Mouse (Mus musculus) lung, embryonic 16.5 days (tissue): ENCODE measurements around the gene Cped1. TPM values are rescaled to one million over a fixed set of nuclear protein-coding genes. Genes with fewer than 3 reads are reported as not detected.
A peak's percentile ranks its signal among the peaks of the same experiment; 100 is the strongest.

Source experiments
- ATAC-seq: fragments of 200-750 bp; cut with Nextera tagmentation; 2 replicates; pipeline ENCODE4 v1.8.0; 2017; ENCODE audit warnings: low read depth, mild to moderate bottlenecking, moderate library complexity
- H3K27ac ChIP-seq: fragments of 300-500 bp; sonication (generic); 2 replicates; pipeline ENCODE4 v1.5.1; 2014; ENCODE audit warnings: mild to moderate bottlenecking, control low read depth, low read length
- H3K27me3 ChIP-seq: fragments of 300-500 bp; sonication (generic); 2 replicates; pipeline ENCODE4 v1.6.1; 2014; ENCODE audit warnings: low read depth, low read length, mixed read lengths; ENCODE audit not compliant: control insufficient read depth, insufficient read depth
- H3K36me3 ChIP-seq: fragments of 300-500 bp; sonication (generic); 2 replicates; pipeline ENCODE4 v1.6.1; 2014; ENCODE audit warnings: low read length; ENCODE audit not compliant: control insufficient read depth, insufficient read depth
- H3K4me1 ChIP-seq: fragments of 300-500 bp; sonication (generic); replicated peaks from 2 replicates; pipeline ENCODE4 v1.6.1; 2014; ENCODE audit warnings: low read length, mixed read lengths; ENCODE audit not compliant: control insufficient read depth, insufficient read depth
- H3K4me2 ChIP-seq: fragments of 300-500 bp; sonication (generic); 2 replicates; pipeline ENCODE4 v1.6.1; 2014; ENCODE audit warnings: low read depth, low read length, control low read depth
- H3K4me3 ChIP-seq: fragments of 300-500 bp; sonication (generic); 2 replicates; pipeline ENCODE4 v1.5.1; 2014; ENCODE audit warnings: mild to moderate bottlenecking, low read length, control low read depth
- H3K9ac ChIP-seq: fragments of 300-500 bp; sonication (generic); 2 replicates; pipeline ENCODE4 v1.6.1; 2014; ENCODE audit warnings: low read length, control low read depth
- H3K9me3 ChIP-seq: fragments of 300-500 bp; sonication (generic); 2 replicates; pipeline ENCODE4 v1.6.1; 2016; ENCODE audit warnings: low read length; ENCODE audit not compliant: control insufficient read depth
- WGBS: fragments of 180-500 bp; shearing (Covaris S2); extraction: QIAGEN DNeasy Blood & Tissue Kit; methylation state at CpG from one replicate; pipeline ENCODE4 v1.1.7; 2014; 5-methylcytosine and 5-hydroxymethylcytosine counted together
- polyA plus RNA-seq: library from polyadenylated mRNA; unstranded; fragments of >200 nt; fragmentation: Nextera tagmentation; extraction: Ambion mirVana; gene quantifications from 2 replicates; pipeline ENCODE4 v1.2.1, GENCODE M21; 2015

The Cped1 gene
- polyA plus RNA-seq, 1 experiment from 2014 or later: 21.9 TPM

GRCm38 (mm10) chr6:22003959-22004543 is 18.3 kb downstream of the Cped1 start:
- H3K27ac ChIP-seq: peak overlapping the region; percentile 84
- no peaks in the 10 kb centered on the region for H3K36me3 ChIP-seq
- WGBS: 56% methylated on average over 10 of the region's 10 CpGs
- H3K4me1 ChIP-seq: peaks cover 22% of the 10 kb centered on the region
- no peak overlapping the region for H3K9ac ChIP-seq
- no peaks in the 10 kb centered on the region for H3K9me3 ChIP-seq
- H3K4me2 ChIP-seq: peak overlapping the region; percentile 31; the same call in 1 of the 2 replicates
- peak; percentile 57 for ATAC-seq
- H3K27me3 ChIP-seq: no peaks in the 10 kb centered on the region
- H3K4me3 ChIP-seq: no peak overlapping the region

- WGBS: 90% methylated on average over 7 of the region's 7 CpGs
- H3K4me3 ChIP-seq: no peak overlapping the region
- no peak overlapping the region for H3K27ac ChIP-seq
- no peak overlapping the region for H3K4me2 ChIP-seq
- ATAC-seq: no peak
- no peaks in the 10 kb centered on the region for H3K9me3 ChIP-seq
- peaks cover 4% of the 10 kb centered on the region for H3K4me1 ChIP-seq
- H3K27me3 ChIP-seq: no peaks in the 10 kb centered on the region
- H3K9ac ChIP-seq: no peak overlapping the region
- H3K36me3 ChIP-seq: no peaks in the 10 kb centered on the region
Measured at GRCm38 (mm10) chr6:22008346-22008745, 22.6 kb downstream of the Cped1 start.

GRCm38 (mm10) chr6:22010258-22010657 is 24.5 kb downstream of the Cped1 start:
- Histone ChIP-seq H3K27me3 (no peaks in the 10 kb centered on the region), H3K36me3 (no peaks in the 10 kb centered on the region), H3K9me3 (no peaks in the 10 kb centered on the region), H3K4me3 (no peak overlapping the region), H3K9ac (no peak overlapping the region), H3K27ac (no peak overlapping the region), H3K4me2 (no peak overlapping the region), H3K4me1 (peaks cover 4% of the 10 kb centered on the region)
- ATAC-seq: no peak
- WGBS: 79% methylated on average over 12 of the region's 12 CpGs

DNA sequence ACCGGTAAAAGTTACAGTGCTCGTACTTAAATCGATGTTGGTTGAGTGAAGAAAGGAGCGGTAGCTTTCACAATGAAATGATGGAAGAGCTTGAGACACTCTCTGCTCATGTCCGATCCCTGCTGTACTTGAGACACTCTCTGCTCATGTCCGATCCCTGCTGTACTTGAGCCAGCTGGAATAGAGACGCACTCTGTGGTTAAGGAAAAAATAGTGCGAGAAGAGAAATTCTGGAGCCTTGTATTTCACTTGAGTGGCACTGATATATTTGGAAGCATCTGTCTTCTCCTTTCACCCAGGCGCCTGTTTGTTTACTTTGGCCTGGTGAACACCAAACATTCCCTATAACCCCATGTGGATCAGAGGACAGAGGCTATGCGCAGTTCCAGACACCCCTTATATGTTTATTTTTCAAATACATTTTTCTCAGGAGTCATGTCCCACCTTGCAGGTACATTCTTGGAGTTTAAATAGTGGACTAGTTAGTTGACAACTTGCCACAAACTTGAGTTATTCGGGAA is 25.1 kb downstream of the Cped1 start:
- no peaks in the 10 kb centered on the region for H3K9me3 ChIP-seq
- no peak overlapping the region for H3K9ac ChIP-seq
- H3K4me2 ChIP-seq: no peak overlapping the region
- H3K4me3 ChIP-seq: no peak overlapping the region
- WGBS: 60% methylated on average over 11 of the region's 11 CpGs
- H3K27ac ChIP-seq: no peak overlapping the region
- peak; percentile 77 for ATAC-seq
- no peaks in the 10 kb centered on the region for H3K36me3 ChIP-seq
- H3K4me1 ChIP-seq: peaks cover 4% of the 10 kb centered on the region
- no peaks in the 10 kb centered on the region for H3K27me3 ChIP-seq

- Histone ChIP-seq H3K4me1 (peaks cover 4% of the 10 kb centered on the region), H3K27ac (no peak overlapping the region), H3K4me2 (no peak overlapping the region), H3K9ac (no peak overlapping the region), H3K9me3 (no peaks in the 10 kb centered on the region), H3K36me3 (peaks cover 2% of the 10 kb centered on the region; the same call in 1 of the 2 replicates), H3K4me3 (no peak overlapping the region), H3K27me3 (no peaks in the 10 kb centered on the region)
- WGBS: 40% methylated on average over 2 of the region's 2 CpGs
- ATAC-seq: peak; percentile 63
Measured at GRCm38 (mm10) chr6:22011546-22011945, 25.8 kb downstream of the Cped1 start.

GRCm38 (mm10) chr6:22012099-22012498 is 26.4 kb downstream of the Cped1 start:
- no peak for ATAC-seq
- no peaks in the 10 kb centered on the region for H3K9me3 ChIP-seq
- WGBS: 53% methylated on average over 5 of the region's 5 CpGs
- H3K36me3 ChIP-seq: peaks cover 2% of the 10 kb centered on the region; the same call in 1 of the 2 replicates
- H3K27ac ChIP-seq: no peak overlapping the region
- no peaks in the 10 kb centered on the region for H3K27me3 ChIP-seq
- H3K4me3 ChIP-seq: no peak overlapping the region
- no peak overlapping the region for H3K4me2 ChIP-seq
- H3K9ac ChIP-seq: no peak overlapping the region
- H3K4me1 ChIP-seq: peaks cover 4% of the 10 kb centered on the region

- Histone ChIP-seq H3K4me1 (peaks cover 4% of the 10 kb centered on the region), H3K27me3 (no peaks in the 10 kb centered on the region), H3K4me3 (no peak overlapping the region), H3K4me2 (no peak overlapping the region), H3K36me3 (peaks cover 2% of the 10 kb centered on the region; the same call in 1 of the 2 replicates), H3K9me3 (no peaks in the 10 kb centered on the region), H3K27ac (no peak overlapping the region), H3K9ac (no peak overlapping the region)
- no peak for ATAC-seq
- 73% methylated on average over 5 of the region's 5 CpGs for WGBS
Measured at GRCm38 (mm10) chr6:22012501-22012900, 26.8 kb downstream of the Cped1 start.

GRCm38 (mm10) chr6:22013394-22013793 is 27.7 kb downstream of the Cped1 start:
- Histone ChIP-seq H3K27me3 (no peaks in the 10 kb centered on the region), H3K4me3 (no peak overlapping the region), H3K9me3 (no peaks in the 10 kb centered on the region), H3K9ac (no peak overlapping the region), H3K27ac (no peak overlapping the region), H3K36me3 (peaks cover 2% of the 10 kb centered on the region; the same call in 1 of the 2 replicates), H3K4me1 (peaks cover 6% of the 10 kb centered on the region), H3K4me2 (no peak overlapping the region)
- 94% methylated on average over 3 of the region's 3 CpGs for WGBS
- ATAC-seq: no peak

DNA sequence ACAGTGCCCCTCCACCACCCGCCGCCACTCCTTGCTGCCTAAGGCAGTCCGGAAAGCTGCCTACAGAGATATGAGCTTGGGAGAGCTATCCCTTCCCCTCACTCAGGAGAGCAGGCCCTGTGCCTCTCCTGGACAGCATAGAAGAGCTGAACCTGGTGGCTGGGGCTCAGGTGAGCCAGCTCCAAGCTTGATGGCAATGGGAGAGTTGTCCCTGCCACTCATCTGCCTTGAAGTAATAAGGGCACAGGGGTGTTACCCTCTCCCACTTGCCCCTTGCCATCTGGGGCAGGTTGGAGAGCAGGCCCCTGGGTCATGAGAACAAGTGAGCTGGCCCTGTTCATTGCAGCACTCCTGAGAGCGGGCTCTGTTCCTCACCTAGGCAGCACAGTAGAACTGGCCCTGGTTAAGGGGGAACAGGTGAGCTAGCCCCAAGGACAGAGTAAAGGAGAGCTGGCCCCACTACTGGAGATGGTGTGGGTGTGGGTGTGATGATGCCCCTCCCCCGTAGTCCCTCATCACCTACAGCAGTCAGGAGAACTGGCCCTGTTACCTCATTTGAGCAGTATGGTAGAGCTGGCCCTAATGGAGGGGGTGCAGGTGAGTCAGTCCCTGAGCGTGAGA is 28.7 kb downstream of the Cped1 start:
- H3K9ac ChIP-seq: no peak overlapping the region
- H3K4me2 ChIP-seq: no peak overlapping the region
- H3K4me3 ChIP-seq: no peak overlapping the region
- no peaks in the 10 kb centered on the region for H3K9me3 ChIP-seq
- ATAC-seq: no peak
- H3K27ac ChIP-seq: no peak overlapping the region
- no peaks in the 10 kb centered on the region for H3K27me3 ChIP-seq
- 88% methylated on average over 6 of the region's 6 CpGs for WGBS
- peaks cover 11% of the 10 kb centered on the region for H3K4me1 ChIP-seq
- H3K36me3 ChIP-seq: peaks cover 2% of the 10 kb centered on the region; the same call in 1 of the 2 replicates
